In the genomic region with DNA sequence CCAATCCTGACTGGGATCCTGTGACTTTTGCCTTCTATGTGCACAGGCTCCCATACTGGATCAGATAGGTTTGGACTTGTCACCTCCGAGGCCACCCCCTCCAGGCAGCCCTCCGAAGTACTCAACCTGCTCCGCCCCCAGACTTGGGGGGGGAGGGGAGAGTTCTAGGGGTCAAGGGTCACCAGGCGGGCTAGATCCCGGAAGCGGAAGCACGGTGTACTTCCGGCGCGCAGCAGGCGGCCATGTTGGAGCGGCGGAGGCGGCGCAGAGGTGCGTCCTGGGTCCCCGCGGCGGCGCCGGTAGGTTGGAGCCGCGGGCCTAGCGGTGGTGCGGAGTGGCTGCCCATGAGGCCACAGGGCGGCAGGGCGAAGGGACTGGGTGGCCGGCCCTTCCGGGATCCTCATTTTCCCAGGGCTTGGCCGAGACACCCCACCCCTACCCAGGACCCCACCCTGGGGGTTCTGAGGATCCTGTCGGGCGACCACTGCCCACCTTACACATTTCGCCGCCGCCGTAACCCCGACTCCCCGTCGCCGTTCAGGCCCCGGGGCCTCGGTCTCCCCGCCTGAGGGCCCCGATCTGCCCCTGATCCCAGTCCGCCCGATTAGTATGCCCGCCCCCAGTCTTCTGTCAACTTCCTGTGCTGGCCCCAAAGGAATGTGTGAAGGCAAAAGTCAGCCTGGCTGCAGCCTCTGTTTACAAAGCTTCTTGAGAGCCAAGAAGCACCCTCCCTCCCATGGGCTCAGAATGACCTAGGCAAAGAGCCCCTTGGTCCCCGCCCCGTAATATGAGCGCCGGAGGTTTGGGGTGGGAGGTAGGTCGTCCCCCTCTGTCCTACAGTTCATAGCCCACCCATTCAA, we compare ENCODE assay signal across 8 mouse cellular contexts. TPM values are rescaled to one million over a fixed set of nuclear protein-coding genes. Genes with fewer than 3 reads are reported as not detected.
A peak's percentile ranks its signal among the peaks of the same experiment; 100 is the strongest.
DNase-seq lines count a peak whose midpoint lies in the region; ATAC-seq lines count a peak whose summit lies in the region.

A gene (plus strand): TSS at position 209 of the 860 bp plus-strand sequence.

- 1% methylated on average over 52 of the region's 52 CpGs for WGBS in forebrain, embryonic 11.5 days
- WGBS in heart, embryonic 15.5 days = under 1% methylated on average over 52 of the region's 52 CpGs
- WGBS in liver, embryonic 12.5 days (ENCODE audit: insufficient replicate concordance) = under 1% methylated on average over 46 of the region's 52 CpGs

- no peaks in the 10 kb centered on the region for H3K9me3 ChIP-seq in forebrain, embryonic 11.5 days (ENCODE audit: control insufficient read depth, low read length)
- H3K9me3 ChIP-seq in heart, embryonic 15.5 days (replicated peaks) = no peaks in the 10 kb centered on the region
- H3K9me3 ChIP-seq in liver, embryonic 12.5 days (replicated peaks) = no peaks in the 10 kb centered on the region

- peak; percentile 98 for ATAC-seq in CD4-positive, CD25-positive, alpha-beta regulatory T cell, adult 4 months
- ATAC-seq in forebrain, embryonic 11.5 days (replicated peaks; ENCODE audit: low FRiP score) = peak; percentile 86
- peak; percentile 83 for ATAC-seq in heart, embryonic 15.5 days (replicated peaks; ENCODE audit: insufficient number of reproducible peaks, insufficient read depth, low FRiP score, low read depth)
- ATAC-seq in liver, embryonic 12.5 days = peak; percentile 79

- peak within 1 kb of the TSS; percentile 55; the same call in 1 of the 2 replicates for H3K27ac ChIP-seq in forebrain, embryonic 11.5 days (ENCODE audit: low read depth, low read length)
- H3K27ac ChIP-seq in heart, embryonic 15.5 days = peak within 1 kb of the TSS; percentile 93
- peak within 1 kb of the TSS; percentile 84 for H3K27ac ChIP-seq in liver, embryonic 12.5 days

- H3K27me3 ChIP-seq in forebrain, embryonic 11.5 days (ENCODE audit: control insufficient read depth, insufficient read depth, low read length) = no peaks in the 10 kb centered on the region
- H3K27me3 ChIP-seq in heart, embryonic 15.5 days = no peaks in the 10 kb centered on the region
- no peaks in the 10 kb centered on the region for H3K27me3 ChIP-seq in liver, embryonic 12.5 days (replicated peaks)
- no peaks in the 10 kb centered on the region for H3K27me3 ChIP-seq in splenic B cell, adult 2 months (ENCODE audit: control insufficient read depth, insufficient read depth, low read length, poor library complexity, severe bottlenecking)

- peaks cover 4% of the 10 kb centered on the region; the same call in 1 of the 2 replicates for H3K4me1 ChIP-seq in forebrain, embryonic 11.5 days (replicated peaks; ENCODE audit: control insufficient read depth, insufficient read depth, low read length)
- H3K4me1 ChIP-seq in heart, embryonic 15.5 days (replicated peaks) = peaks cover 21% of the 10 kb centered on the region
- H3K4me1 ChIP-seq in liver, embryonic 12.5 days = peaks cover 42% of the 10 kb centered on the region

- H3K9ac ChIP-seq in forebrain, embryonic 11.5 days (ENCODE audit: low read length) = peak within 1 kb of the TSS; percentile 86
- H3K9ac ChIP-seq in heart, embryonic 15.5 days = peak within 1 kb of the TSS; percentile 94
- peak within 1 kb of the TSS; percentile 90 for H3K9ac ChIP-seq in liver, embryonic 12.5 days

- H3K4me2 ChIP-seq in forebrain, embryonic 11.5 days (ENCODE audit: low read depth, low read length, severe bottlenecking) = peak within 1 kb of the TSS; percentile 92
- H3K4me2 ChIP-seq in heart, embryonic 15.5 days = peak within 1 kb of the TSS; percentile 76
- peak within 1 kb of the TSS; percentile 91 for H3K4me2 ChIP-seq in liver, embryonic 12.5 days

- DNase-seq in c-Kit-positive CD71-negative TER-119-negative erythroid progenitor cells, embryonic 14.5 days (ENCODE audit: low read depth) = peak; percentile 76
- peak; percentile 90 for DNase-seq in forebrain, embryonic 11.5 days (ENCODE audit: low spot score)
- peak; percentile 90 for DNase-seq in kidney, postnatal 14 days
- DNase-seq in naive thymus-derived CD4-positive, alpha-beta T cell, adult 2 months (ENCODE audit: low read depth) = peak; percentile 90
- peak; percentile 89 for DNase-seq in splenic B cell, adult 2 months (ENCODE audit: low read depth, low spot score)

- H3K4me3 ChIP-seq in forebrain, embryonic 11.5 days (ENCODE audit: low read depth, low read length) = peak within 1 kb of the TSS; percentile 91
- H3K4me3 ChIP-seq in heart, embryonic 15.5 days = peak within 1 kb of the TSS; percentile 87
- H3K4me3 ChIP-seq in liver, embryonic 12.5 days = peak within 1 kb of the TSS; percentile 84

- H3K36me3 ChIP-seq in forebrain, embryonic 11.5 days (ENCODE audit: control insufficient read depth, insufficient read depth, low read length) = peaks cover 12% of the 10 kb centered on the region; the same call in 1 of the 2 replicates
- H3K36me3 ChIP-seq in heart, embryonic 15.5 days = peaks cover 25% of the 10 kb centered on the region
- H3K36me3 ChIP-seq in liver, embryonic 12.5 days = peaks cover 34% of the 10 kb centered on the region
- H3K36me3 ChIP-seq in splenic B cell, adult 2 months (ENCODE audit: control insufficient read depth, insufficient read depth, low read length, poor library complexity, severe bottlenecking) = peaks cover 3% of the 10 kb centered on the region

RNA-seq across cellular contexts. Expression of the gene that starts here (rescaled TPM):
- polyA plus RNA-seq in CD4-positive, CD25-positive, alpha-beta regulatory T cell, adult 4 months (2017; shearing (Covaris generic)) = 10 to 100 TPM; 29.9 to 39.2 TPM
- 42.5 and 45.2 TPM in 2 replicates for polyA plus RNA-seq in forebrain, embryonic 11.5 days (2014; fragmentation: Nextera tagmentation; extraction: Ambion mirVana)
- polyA plus RNA-seq in heart, embryonic 15.5 days (2015; fragmentation: Nextera tagmentation; extraction: Ambion mirVana) = 32.2 and 42.1 TPM in 2 replicates
- 28.5 and 32.9 TPM in 2 replicates for polyA plus RNA-seq in liver, embryonic 12.5 days (2016; fragmentation: Nextera tagmentation; extraction: Ambion mirVana)

Comparison
In these comparisons a context has a peak if more than half of its experiments do, and no peak if none do; other contexts are left out.
1. Peak in every context shown above with its lines: DNase-seq, ATAC-seq, H3K4me3 ChIP-seq and H3K27ac ChIP-seq.